Mouse (Mus musculus) spleen, postnatal 4 days (tissue): ENCODE measurements around the gene Rasd2.

Source experiments
- DNase-seq, 2 experiments: peaks; one replicate each; pipeline ENCODE4 v3.0.0; 2022; ENCODE audit warnings: low spot score in 2 of 2

Rasd2 gene

DNA sequence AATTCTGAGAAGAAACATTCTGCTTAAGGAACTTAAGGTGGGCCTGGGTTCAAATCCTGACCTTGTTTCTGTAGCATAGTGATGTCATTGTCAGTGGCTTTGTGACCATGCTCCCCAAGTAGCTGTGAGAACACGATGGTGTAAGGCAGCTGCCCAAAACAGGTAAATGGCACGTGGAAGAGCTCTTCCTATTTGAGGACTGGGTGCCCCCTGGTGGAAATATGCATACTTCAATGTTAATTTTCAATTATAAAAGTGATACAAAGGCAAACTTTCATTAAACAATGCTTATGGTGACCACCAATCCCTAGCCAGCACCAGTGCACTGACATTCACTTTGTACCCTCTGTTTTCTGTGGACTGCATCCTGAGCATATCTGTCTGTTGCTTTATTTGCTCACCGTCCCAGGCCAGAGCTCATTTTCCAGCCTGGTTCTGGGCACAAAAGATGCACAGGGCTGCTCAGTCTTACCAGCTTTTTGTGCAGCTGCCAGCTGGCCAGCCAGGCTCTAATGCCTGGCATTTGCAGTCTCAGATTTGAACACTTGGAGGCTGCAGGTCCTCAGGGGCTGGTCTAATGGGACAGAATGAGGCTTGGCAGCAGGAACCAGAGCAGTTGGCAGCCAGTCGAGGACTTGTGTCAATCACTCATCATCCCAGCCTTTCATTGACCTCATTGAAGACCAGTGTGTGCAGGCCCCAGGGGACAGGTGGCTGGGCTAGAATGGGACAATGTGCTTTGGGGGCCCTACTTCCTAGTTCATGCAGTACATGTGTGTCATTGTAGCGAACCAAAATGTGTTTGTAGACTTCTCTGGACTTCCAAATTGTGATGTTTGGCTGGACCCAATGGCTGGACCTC, 6.4 kb downstream of the Rasd2 start:
- no peak for DNase-seq

DNA sequence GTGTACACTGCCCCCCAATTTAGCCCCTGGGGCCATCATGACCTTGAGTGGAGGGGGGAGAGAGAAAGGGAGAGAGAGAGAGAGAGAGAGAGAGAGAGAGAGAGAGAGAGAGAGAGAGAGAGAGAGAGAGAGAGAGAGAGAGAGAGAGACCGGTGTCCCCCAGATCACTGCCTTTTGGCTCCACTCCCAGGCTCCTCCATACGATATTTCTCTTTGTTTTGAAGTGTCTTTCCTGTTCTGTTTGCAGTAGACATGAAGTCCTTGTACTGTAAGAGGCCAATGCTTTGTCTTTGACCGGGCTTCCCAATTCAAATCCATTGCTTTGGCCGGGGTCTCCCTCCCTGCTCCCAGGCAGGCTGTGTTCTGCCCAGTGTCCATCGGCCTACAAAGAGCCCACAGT, 8.9 kb downstream of the Rasd2 start:
- no peak for DNase-seq

DNA sequence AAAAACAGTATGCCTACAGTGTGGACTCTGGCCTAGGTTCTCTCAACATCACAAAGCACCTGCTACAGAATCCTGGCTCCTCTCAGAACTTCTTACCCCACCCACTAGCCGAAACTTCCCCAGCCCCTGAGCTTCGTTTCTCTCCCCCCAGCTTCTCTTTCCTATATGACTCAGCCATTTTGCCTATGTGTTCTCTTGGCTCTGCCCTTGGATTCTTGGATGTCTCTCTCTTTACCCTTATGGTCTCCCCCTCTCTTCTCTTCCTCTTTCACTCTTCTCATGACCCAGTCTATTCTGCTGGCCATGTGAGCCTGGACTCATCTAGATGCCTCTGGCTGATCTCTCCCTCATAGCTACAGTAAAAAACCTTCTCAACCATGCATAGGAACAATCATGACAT, 13.0 kb downstream of the Rasd2 start:
- DNase-seq: peak in 1 of 2 experiments; percentile 13

DNA sequence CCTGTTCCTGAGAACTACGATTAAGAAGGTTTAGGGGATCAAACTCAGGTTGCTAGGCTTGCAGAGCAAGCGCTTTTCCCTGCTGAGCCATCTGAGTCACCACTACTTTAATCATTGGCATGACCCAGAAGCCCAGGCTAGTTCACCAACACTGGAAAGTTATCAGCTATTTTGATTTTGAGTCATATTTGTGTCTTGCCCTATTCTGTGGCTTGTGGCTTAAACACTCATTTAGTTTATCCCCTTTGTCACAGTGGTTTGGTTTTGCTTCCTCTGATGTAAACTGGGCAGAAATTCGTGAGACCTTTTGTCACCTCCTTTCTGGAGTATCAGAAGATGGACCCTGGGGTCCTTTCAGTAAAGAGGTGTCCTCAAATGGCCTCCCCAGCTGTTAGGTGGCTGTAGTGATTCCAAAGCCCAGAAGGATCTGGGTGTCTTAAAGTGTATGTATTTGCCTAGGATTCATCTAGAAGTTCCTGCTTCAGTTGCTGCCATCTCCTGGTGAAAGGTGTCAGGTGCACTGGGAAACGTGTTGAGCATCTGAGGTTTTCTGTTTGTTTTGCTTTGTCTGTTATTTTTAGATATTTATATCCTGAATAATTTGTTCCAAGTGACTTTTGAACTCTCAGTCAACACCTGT, 20.3 kb downstream of the Rasd2 start:
- DNase-seq: peak in 1 of 2 experiments; percentile 51

DNA sequence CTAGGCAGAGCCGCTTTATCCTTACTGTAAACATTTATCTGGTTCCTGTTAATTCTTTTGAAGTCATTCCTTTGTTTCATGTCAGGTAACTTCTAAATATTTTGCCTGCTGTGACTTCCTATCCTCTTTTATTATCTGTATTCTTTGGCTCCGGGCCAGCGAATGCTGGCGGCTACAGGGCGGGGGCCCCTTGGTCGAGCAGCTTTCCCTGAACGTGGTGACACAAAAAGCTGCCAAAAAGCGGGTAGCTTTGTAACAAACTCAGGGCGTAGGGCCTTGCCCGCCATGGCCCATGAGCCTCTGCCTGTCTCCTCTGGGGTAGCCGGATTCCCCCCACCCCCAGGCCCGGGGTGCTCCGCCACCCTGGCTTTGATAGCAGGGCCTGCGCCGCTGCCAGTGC, 33.6 kb downstream of the Rasd2 start:
- peak in 1 of 2 experiments; percentile 40 for DNase-seq

DNA sequence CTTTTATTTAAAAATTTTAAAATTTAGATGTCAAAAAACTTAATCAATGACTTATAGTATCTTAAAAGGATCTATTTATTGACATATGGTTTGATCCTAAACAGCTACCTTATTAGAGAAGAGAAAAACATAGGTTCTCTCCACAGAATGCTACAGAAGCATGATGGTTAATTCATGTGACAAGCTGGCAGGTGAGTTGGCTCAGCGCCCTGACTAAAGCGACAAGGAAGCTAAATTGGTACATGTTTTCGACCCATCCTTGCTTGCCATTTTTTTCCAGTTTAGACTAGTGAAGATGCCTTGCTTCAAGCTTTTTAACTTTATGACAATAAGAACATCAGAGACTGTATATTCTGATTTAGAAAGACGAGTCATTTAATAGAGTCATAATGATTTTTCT, 35.4 kb downstream of the Rasd2 start:
- DNase-seq: no peak

DNA sequence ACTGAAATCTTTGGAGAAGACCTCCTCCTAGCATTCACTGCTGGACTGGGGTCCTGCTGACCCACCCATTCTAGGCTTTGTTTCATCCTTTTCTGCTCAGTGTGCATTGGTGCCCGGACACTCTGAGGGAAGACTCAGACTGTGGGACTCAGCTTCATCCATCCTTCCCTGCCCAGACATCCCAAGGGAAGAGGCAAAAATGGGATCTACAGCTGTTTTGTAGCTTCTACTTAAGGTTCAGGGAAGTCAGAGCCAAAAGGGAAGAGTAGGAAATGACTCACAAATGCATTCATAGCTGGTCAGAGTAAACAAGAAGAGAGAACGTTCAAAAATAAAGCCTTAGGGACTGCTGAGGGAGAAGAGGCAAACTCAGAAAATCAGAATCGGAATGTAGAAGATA, 40.3 kb downstream of the Rasd2 start:
- no peak for DNase-seq

DNA sequence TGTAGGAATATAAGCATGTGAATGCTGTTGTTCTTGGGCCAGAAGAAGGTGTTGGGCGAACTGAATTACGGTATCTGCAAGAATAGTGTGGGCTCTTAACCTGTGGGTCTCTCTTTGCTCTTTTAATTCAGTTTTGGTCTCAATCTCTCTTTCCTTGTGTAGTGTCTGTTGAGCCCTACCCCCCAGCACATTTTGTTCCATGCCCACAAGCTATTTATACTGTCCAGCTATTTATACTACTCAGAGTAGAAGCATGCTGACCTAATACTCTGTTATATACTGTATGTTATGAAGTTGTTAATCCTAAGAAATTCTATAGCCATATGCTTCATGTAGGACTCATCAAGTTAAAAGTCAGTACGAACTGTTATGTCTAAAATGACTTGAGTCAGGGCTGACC, 41.9 kb downstream of the Rasd2 start:
- no peak for DNase-seq

DNA sequence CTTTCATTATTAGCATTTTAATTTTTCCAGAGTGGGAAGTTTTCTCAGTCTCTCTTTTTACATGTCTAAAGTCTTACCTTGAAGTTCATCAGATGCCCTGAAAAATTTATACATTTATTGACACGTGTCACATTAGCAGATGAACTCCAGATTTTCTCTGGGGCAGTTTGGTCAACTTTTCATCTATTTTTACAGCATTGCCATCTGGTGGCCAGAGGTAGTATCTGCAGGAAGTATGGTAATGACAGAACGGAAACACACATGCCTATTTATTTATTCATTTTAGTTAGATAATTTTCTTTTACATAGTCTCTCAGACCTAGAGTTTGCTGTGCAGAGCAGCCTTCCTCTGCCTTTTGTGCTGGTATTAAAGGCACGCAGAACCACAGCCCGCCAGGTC, 58.4 kb downstream of the Rasd2 start:
- DNase-seq: no peak
